Mouse (Mus musculus) limb, embryonic 11.5 days (tissue): ENCODE data around the gene Trp53rka. TPM values are rescaled to one million over a fixed set of nuclear protein-coding genes. Genes with fewer than 3 reads are reported as not detected.

ENCODE experiments used
- ATAC-seq: fragments of 200-750 bp; cut with Nextera tagmentation; 2 replicates; pipeline ENCODE4 v1.8.0; 2017; ENCODE audit warnings: low read depth; ENCODE audit not compliant: insufficient number of reproducible peaks, low FRiP score, low TSS enrichment
- DNase-seq: peaks from one replicate; pipeline ENCODE4 v3.0.0-alpha.2; 2015; ENCODE audit warnings: low spot score
- H3K27ac ChIP-seq: fragments of 300-500 bp; sonication (generic); replicated peaks from 2 replicates; pipeline ENCODE4 v1.5.1; 2014; ENCODE audit warnings: low read depth, mild to moderate bottlenecking, low read length
- H3K27me3 ChIP-seq: fragments of 300-500 bp; sonication (generic); 2 replicates; pipeline ENCODE4 v1.6.1; 2014; ENCODE audit warnings: mild to moderate bottlenecking, low read length, mixed read lengths; ENCODE audit not compliant: control insufficient read depth, insufficient read depth
- H3K36me3 ChIP-seq: fragments of 300-500 bp; sonication (generic); 2 replicates; pipeline ENCODE4 v1.6.1; 2014; ENCODE audit warnings: mild to moderate bottlenecking, low read length, moderate library complexity, mixed read lengths; ENCODE audit not compliant: control insufficient read depth, insufficient read depth
- H3K4me1 ChIP-seq: fragments of 300-500 bp; sonication (generic); 2 replicates; pipeline ENCODE4 v1.6.1; 2014; ENCODE audit warnings: low read length, mixed read lengths; ENCODE audit not compliant: control insufficient read depth, insufficient read depth
- H3K4me2 ChIP-seq: fragments of 300-500 bp; sonication (generic); 2 replicates; pipeline ENCODE4 v1.6.1; 2014; ENCODE audit warnings: low read depth, mild to moderate bottlenecking, moderate library complexity; ENCODE audit not compliant: severe bottlenecking
- H3K4me3 ChIP-seq: fragments of 300-500 bp; sonication (generic); 2 replicates; pipeline ENCODE4 v1.5.1; 2014; ENCODE audit warnings: low read depth, low read length
- H3K9ac ChIP-seq: fragments of 300-500 bp; sonication (generic); 2 replicates; pipeline ENCODE4 v1.6.1; 2014; ENCODE audit warnings: mild to moderate bottlenecking, low read length
- H3K9me3 ChIP-seq: fragments of 300-500 bp; sonication (generic); 2 replicates; pipeline ENCODE4 v1.6.1; 2016; ENCODE audit warnings: low read length; ENCODE audit not compliant: control insufficient read depth
- WGBS: fragments of 180-500 bp; shearing (Covaris S2); extraction: QIAGEN DNeasy Blood & Tissue Kit; methylation state at CpG from one replicate; pipeline ENCODE4 v1.1.7; 2014; 5-methylcytosine and 5-hydroxymethylcytosine counted together
- polyA plus RNA-seq: library from polyadenylated mRNA; unstranded; fragments of >200 nt; fragmentation: Nextera tagmentation; extraction: Ambion mirVana; gene quantifications from 2 replicates; pipeline ENCODE4 v1.2.1, GENCODE M21; 2014

Trp53rka gene
- polyA plus RNA-seq, 1 experiment from 2014 or later = 50.2 TPM

DNA sequence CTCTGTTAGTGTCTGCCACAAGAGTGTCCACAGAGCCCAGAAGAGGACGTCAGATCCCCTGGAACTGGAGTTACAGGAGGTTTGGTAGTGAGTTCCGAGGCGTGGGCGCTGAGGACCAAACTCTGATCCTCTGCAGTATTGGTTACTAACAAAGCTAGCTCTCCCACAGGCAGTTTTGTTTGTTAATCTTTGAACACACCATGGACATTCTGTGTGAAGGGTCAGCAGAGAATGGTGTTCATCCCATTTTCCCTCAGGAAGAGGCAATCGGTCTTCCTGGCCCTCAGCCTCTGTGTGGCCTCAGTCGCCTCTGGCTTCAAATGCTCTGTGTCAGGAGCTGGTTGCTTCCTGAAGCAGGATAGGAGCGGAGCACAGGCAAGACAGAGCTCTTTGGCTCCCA lies 17.7 kb downstream of the Trp53rka start:
- Histone ChIP-seq H3K36me3 (no peaks in the 10 kb centered on the region), H3K9me3 (no peaks in the 10 kb centered on the region), H3K4me3 (no peak overlapping the region), H3K9ac (no peak overlapping the region), H3K4me1 (no peaks in the 10 kb centered on the region), H3K4me2 (no peak overlapping the region), H3K27me3 (peaks cover 14% of the 10 kb centered on the region; the same call in 1 of the 2 replicates), H3K27ac (no peak overlapping the region)
- no peak for DNase-seq
- ATAC-seq = no peak
- 84% methylated on average over 7 of the region's 7 CpGs for WGBS

- no peak within 1 kb of the TSS for H3K27ac ChIP-seq
Observed at GRCm38 (mm10) chr2:165473003-165473402, 20.1 kb downstream of the Trp53rka start, which contains the start of gene Slc13a3. Gene Slc13a3, minus strand, starts transcription at chr2:165473230.

GRCm38 (mm10) chr2:165471943-165472342 lies 21.2 kb downstream of the Trp53rka start:
- H3K27ac ChIP-seq = no peak overlapping the region
- H3K27me3 ChIP-seq = peaks cover 16% of the 10 kb centered on the region; the same call in 1 of the 2 replicates

More at GRCm38 (mm10) chr2:165473003-165473402, 20.1 kb downstream of the Trp53rka start, which contains the start of gene Slc13a3:
- DNase-seq = peak; percentile 39
- H3K4me2 ChIP-seq = peak within 1 kb of the TSS; percentile 41
- WGBS = 2% methylated on average over 23 of the region's 35 CpGs
- H3K4me1 ChIP-seq = 0 out of 2 replicates have a peak, but pooled peaks cover 2% of the 10 kb centered on the region
- H3K9me3 ChIP-seq = no peaks in the 10 kb centered on the region
- peaks cover 16% of the 10 kb centered on the region; the same call in 1 of the 2 replicates for H3K27me3 ChIP-seq
- no peak for ATAC-seq
- 0 out of 2 replicates have a peak within 1 kb of the TSS, but pooled peaks have one; percentile 30 for H3K9ac ChIP-seq
- peak within 1 kb of the TSS; percentile 12 for H3K4me3 ChIP-seq
- H3K36me3 ChIP-seq = no peaks in the 10 kb centered on the region

DNA sequence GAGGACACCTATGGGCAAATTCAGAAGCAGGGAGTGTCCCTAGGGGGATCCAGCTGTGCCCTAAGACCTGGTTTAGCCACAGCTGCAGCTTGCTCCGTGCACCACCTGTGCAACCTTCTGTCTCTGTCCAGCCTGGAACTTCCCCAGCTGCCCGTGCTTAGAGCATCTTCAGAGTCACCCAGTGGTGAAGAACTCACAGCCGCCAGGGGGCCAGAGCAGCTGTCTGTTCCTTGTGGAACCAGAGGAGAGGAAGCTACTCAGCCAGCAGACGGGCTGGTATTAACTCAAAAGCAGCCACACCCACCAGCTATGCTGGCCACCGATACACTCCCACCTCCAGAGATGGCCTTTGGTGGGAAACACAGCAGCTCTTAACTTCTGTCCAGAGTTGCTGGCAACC lies 23.0 kb downstream of the Trp53rka start:
- no peak overlapping the region for H3K4me2 ChIP-seq
- no peak overlapping the region for H3K4me3 ChIP-seq
- no peak overlapping the region for H3K9ac ChIP-seq
- no peaks in the 10 kb centered on the region for H3K9me3 ChIP-seq
- no peak for ATAC-seq
- H3K36me3 ChIP-seq = no peaks in the 10 kb centered on the region
- 0 out of 2 replicates have a peak, but pooled peaks cover 2% of the 10 kb centered on the region for H3K4me1 ChIP-seq
- DNase-seq = no peak
- H3K27me3 ChIP-seq = peaks cover 16% of the 10 kb centered on the region; the same call in 1 of the 2 replicates
- H3K27ac ChIP-seq = no peak overlapping the region
- 34% methylated on average over 5 of the region's 5 CpGs for WGBS

More at GRCm38 (mm10) chr2:165471943-165472342, 21.2 kb downstream of the Trp53rka start:
- H3K4me2 ChIP-seq = no peak overlapping the region
- no peak for DNase-seq
- 0 out of 2 replicates have a peak, but pooled peaks cover 2% of the 10 kb centered on the region for H3K4me1 ChIP-seq
- no peaks in the 10 kb centered on the region for H3K9me3 ChIP-seq
- H3K36me3 ChIP-seq = no peaks in the 10 kb centered on the region
- no peak overlapping the region for H3K4me3 ChIP-seq
- ATAC-seq = no peak
- 78% methylated on average over 11 of the region's 11 CpGs for WGBS
- H3K9ac ChIP-seq = no peak overlapping the region

- no peak overlapping the region for H3K4me3 ChIP-seq
- H3K9me3 ChIP-seq = no peaks in the 10 kb centered on the region
- ATAC-seq (no peak), DNase-seq (no peak)
- 71% methylated on average over 15 of the region's 15 CpGs for WGBS
- peaks cover 7% of the 10 kb centered on the region; the same call in 1 of the 2 replicates for H3K27me3 ChIP-seq
- H3K27ac ChIP-seq = no peak overlapping the region
- H3K9ac ChIP-seq = no peak overlapping the region
- H3K4me1 ChIP-seq = 0 out of 2 replicates have a peak, but pooled peaks cover 2% of the 10 kb centered on the region
- no peak overlapping the region for H3K4me2 ChIP-seq
- H3K36me3 ChIP-seq = no peaks in the 10 kb centered on the region
Observed at GRCm38 (mm10) chr2:165467824-165468452, 25.2 kb downstream of the Trp53rka start.

GRCm38 (mm10) chr2:165459663-165460062 lies 33.5 kb downstream of the Trp53rka start:
- H3K4me2 ChIP-seq = no peak overlapping the region
- H3K9ac ChIP-seq = peak overlapping the region; percentile 22; the same call in 1 of the 2 replicates
- no peak overlapping the region for H3K27ac ChIP-seq
- peaks cover 7% of the 10 kb centered on the region for H3K4me1 ChIP-seq
- ATAC-seq (no peak), DNase-seq (peak; percentile 50)
- no peaks in the 10 kb centered on the region for H3K27me3 ChIP-seq
- WGBS = 12% methylated on average over 7 of the region's 7 CpGs
- H3K9me3 ChIP-seq = no peaks in the 10 kb centered on the region
- no peak overlapping the region for H3K4me3 ChIP-seq
- no peaks in the 10 kb centered on the region for H3K36me3 ChIP-seq

DNA sequence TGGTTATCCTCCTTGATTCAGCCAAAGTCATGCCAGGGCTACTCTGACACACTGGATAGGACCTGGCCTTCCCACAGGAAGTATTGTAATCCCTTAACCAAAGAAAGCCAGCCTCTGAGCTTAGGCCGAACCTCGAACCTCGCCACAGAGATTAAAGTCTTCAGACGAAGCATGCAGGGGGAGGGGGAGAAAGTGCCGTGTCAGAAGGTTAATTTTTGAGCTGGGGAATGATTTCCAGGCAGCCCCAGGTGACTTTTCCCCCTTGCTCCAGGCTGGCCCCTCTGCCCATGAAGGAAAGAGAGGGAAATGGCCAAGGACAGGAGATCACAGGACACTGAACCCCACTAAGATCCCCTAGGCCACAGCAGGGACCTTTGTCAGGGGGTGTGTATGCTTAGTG lies 34.9 kb downstream of the Trp53rka start:
- Histone ChIP-seq H3K36me3 (no peaks in the 10 kb centered on the region), H3K9me3 (no peaks in the 10 kb centered on the region), H3K4me3 (no peak overlapping the region), H3K27ac (no peak overlapping the region), H3K4me1 (peaks cover 7% of the 10 kb centered on the region), H3K4me2 (no peak overlapping the region), H3K27me3 (no peaks in the 10 kb centered on the region), H3K9ac (no peak overlapping the region)
- DNase-seq (no peak), ATAC-seq (no peak)
- WGBS = 43% methylated on average over 5 of the region's 5 CpGs

DNA sequence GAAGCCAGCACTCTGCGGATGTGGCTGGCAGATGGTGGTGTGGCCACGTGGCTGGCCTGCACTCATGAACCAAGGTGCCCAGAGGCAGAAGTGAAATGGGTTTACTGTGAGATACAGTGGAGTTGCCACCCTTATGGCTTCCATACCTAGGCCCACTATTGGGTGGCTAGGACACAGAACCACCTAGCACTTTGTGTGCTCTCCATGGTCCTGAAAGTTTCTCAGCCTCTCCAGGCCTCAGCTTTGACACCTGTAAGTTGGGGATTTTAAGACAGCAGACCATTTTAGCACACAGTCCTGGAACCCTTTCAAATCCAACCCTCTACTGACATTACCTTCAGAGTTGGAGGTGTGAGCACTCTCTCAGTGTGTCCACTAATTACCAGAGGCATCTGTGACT lies 36.4 kb downstream of the Trp53rka start:
- Histone ChIP-seq H3K9ac (no peak overlapping the region), H3K27ac (no peak overlapping the region), H3K9me3 (no peaks in the 10 kb centered on the region), H3K4me1 (peaks cover 7% of the 10 kb centered on the region), H3K4me2 (no peak overlapping the region), H3K4me3 (no peak overlapping the region), H3K27me3 (no peaks in the 10 kb centered on the region), H3K36me3 (no peaks in the 10 kb centered on the region)
- 67% methylated on average over 2 of the region's 2 CpGs for WGBS
- DNase-seq = peak; percentile 56
- no peak for ATAC-seq
